Mouse (Mus musculus) lung, embryonic 14.5 days (tissue): ENCODE results near the gene Catsper1. TPM values are rescaled to one million over a fixed set of nuclear protein-coding genes. Genes with fewer than 3 reads are reported as not detected.
"Not testable (repeated sequence)": the region's sequence is repeated elsewhere in the genome, so short reads cannot be mapped to it uniquely, and the experiment has no call there.

Experiments
- ATAC-seq: fragments of 200-750 bp; cut with Nextera tagmentation; 2 replicates; pipeline ENCODE4 v1.8.0; 2017; ENCODE audit warnings: mild to moderate bottlenecking, moderate TSS enrichment, moderate library complexity; ENCODE audit not compliant: insufficient read depth
- DNase-seq: peaks from one replicate; pipeline ENCODE4 v3.0.0-alpha.2; 2015
- H3K27ac ChIP-seq: fragments of 300-500 bp; sonication (generic); 2 replicates; pipeline ENCODE4 v1.5.1; 2014; ENCODE audit warnings: low read depth, mild to moderate bottlenecking, moderate library complexity
- H3K27me3 ChIP-seq: fragments of 300-500 bp; sonication (generic); 2 replicates; pipeline ENCODE4 v1.6.1; 2014; ENCODE audit warnings: low read length, control low read depth; ENCODE audit not compliant: insufficient read depth
- H3K36me3 ChIP-seq: fragments of 300-500 bp; sonication (generic); 2 replicates; pipeline ENCODE4 v1.6.1; 2014; ENCODE audit warnings: control low read depth; ENCODE audit not compliant: insufficient read depth
- H3K4me1 ChIP-seq: fragments of 300-500 bp; sonication (generic); 2 replicates; pipeline ENCODE4 v1.6.1; 2014; ENCODE audit warnings: antibody characterized with exemption, control low read depth; ENCODE audit not compliant: insufficient read depth
- H3K4me2 ChIP-seq: fragments of 300-500 bp; sonication (generic); 2 replicates; pipeline ENCODE4 v1.6.1; 2014; ENCODE audit warnings: mild to moderate bottlenecking
- H3K4me3 ChIP-seq: fragments of 300-500 bp; sonication (generic); 2 replicates; pipeline ENCODE4 v1.5.1; 2014; ENCODE audit warnings: low read depth, low read length
- H3K9ac ChIP-seq: fragments of 300-500 bp; sonication (generic); 2 replicates; pipeline ENCODE4 v1.6.1; 2014
- H3K9me3 ChIP-seq: fragments of 300-500 bp; sonication (generic); 2 replicates; pipeline ENCODE4 v1.6.1; 2016; ENCODE audit warnings: low read depth, low read length, control low read depth
- CTCF ChIP-seq: IDR thresholded peaks from 2 replicates; pipeline ENCODE4 v1.5.1; 2016; ENCODE audit warnings: antibody characterized with exemption, low read depth
- WGBS: fragments of 180-500 bp; shearing (Covaris S2); extraction: QIAGEN DNeasy Blood & Tissue Kit; methylation state at CpG from one replicate; pipeline ENCODE4 v1.1.7; 2014; 5-methylcytosine and 5-hydroxymethylcytosine counted together
- polyA plus RNA-seq: library from polyadenylated mRNA; unstranded; fragments of >200 nt; fragmentation: Nextera tagmentation; extraction: Ambion mirVana; gene quantifications from 2 replicates; pipeline ENCODE4 v1.2.1, GENCODE M21; 2014

Catsper1 gene
- polyA plus RNA-seq, 1 experiment from 2014 or later = not detected

DNA sequence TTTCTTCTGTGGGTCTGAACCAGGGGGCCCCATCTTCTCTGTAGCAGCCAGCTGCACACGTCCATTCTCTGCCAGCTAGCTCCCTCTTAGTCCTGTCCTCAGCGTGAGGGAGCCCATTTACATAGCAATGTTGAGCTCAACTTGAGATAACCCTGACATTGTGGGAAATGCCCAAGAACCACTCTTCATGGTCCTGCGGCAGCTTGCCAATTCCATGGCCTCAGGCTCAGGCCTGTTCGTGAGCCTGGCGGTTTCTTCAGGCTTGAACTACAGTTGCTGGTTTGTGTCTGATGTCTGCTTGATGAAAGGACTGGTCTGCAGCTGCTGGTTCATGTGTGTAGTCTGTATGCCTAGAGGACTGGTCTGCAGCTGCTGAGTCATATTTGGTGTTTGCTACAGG lies 800 bp upstream of the Catsper1 start:
- H3K9ac ChIP-seq = no peak overlapping the region
- WGBS = 58% methylated on average over 5 of the region's 5 CpGs

GRCm38 (mm10) chr19:5337975-5338374 lies 2.4 kb downstream of the Catsper1 start:
- Histone ChIP-seq H3K4me3 (no peak overlapping the region), H3K36me3 (no peaks in the 10 kb centered on the region), H3K9me3 (no peaks in the 10 kb centered on the region), H3K27ac (no peak overlapping the region), H3K9ac (no peak overlapping the region), H3K4me2 (no peak overlapping the region), H3K27me3 (no peaks in the 10 kb centered on the region), H3K4me1 (no peaks in the 10 kb centered on the region)
- DNase-seq (peak; percentile 87), ATAC-seq (no peak)
- WGBS = 20% methylated on average over 5 of the region's 5 CpGs
- peak; percentile 90 for TF ChIP-seq CTCF

More for the DNA sequence above, 800 bp upstream of the Catsper1 start:
- H3K4me2 ChIP-seq = no peak overlapping the region
- no peaks in the 10 kb centered on the region for H3K9me3 ChIP-seq
- no peak overlapping the region for H3K4me3 ChIP-seq
- no peak overlapping the region for H3K27ac ChIP-seq
- H3K4me1 ChIP-seq = no peaks in the 10 kb centered on the region
- ATAC-seq (no peak), DNase-seq (no peak)
- TF ChIP-seq CTCF = no peak
- H3K27me3 ChIP-seq = no peaks in the 10 kb centered on the region
- no peaks in the 10 kb centered on the region for H3K36me3 ChIP-seq

DNA sequence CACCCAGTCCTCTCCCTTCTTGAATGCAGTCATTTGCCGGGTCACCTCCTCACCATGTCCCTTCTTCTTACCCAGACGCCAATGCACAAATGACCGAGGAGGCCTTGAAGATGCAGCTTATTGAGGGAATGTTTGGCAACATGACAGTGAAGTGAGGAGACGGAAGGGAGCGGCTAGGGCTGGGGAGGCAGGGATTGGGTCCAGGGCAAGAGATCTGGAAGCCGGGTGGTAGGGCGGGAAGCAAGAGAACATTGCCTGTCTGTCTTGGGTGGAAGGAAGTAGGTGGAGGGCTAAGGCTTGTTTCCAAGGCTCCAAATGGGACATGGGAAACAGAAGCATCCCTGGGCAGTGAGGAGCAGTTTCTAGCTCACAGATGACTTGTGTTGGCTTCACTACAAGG lies 5.8 kb downstream of the Catsper1 start:
- H3K4me1 ChIP-seq = no peaks in the 10 kb centered on the region
- no peaks in the 10 kb centered on the region for H3K36me3 ChIP-seq
- no peak overlapping the region for H3K9ac ChIP-seq
- H3K27me3 ChIP-seq = no peaks in the 10 kb centered on the region
- H3K9me3 ChIP-seq = no peaks in the 10 kb centered on the region
- no peak overlapping the region for H3K4me2 ChIP-seq
- no peak for ATAC-seq
- DNase-seq = no peak
- no peak overlapping the region for H3K4me3 ChIP-seq
- 85% methylated on average over 7 of the region's 7 CpGs for WGBS
- TF ChIP-seq CTCF = no peak
- no peak overlapping the region for H3K27ac ChIP-seq

GRCm38 (mm10) chr19:5345297-5346131 lies 10.0 kb downstream of the Catsper1 start:
- no peaks in the 10 kb centered on the region for H3K4me1 ChIP-seq
- no peak for TF ChIP-seq CTCF
- no peak overlapping the region for H3K9ac ChIP-seq
- no peaks in the 10 kb centered on the region for H3K27me3 ChIP-seq
- no peaks in the 10 kb centered on the region for H3K36me3 ChIP-seq
- no peak overlapping the region for H3K27ac ChIP-seq
- H3K9me3 ChIP-seq = no peaks in the 10 kb centered on the region
- ATAC-seq = peak; percentile 41; the same call in 1 of the 2 replicates
- no peak overlapping the region for H3K4me2 ChIP-seq
- 75% methylated on average over 6 of the region's 6 CpGs for WGBS
- no peak for DNase-seq
- no peak overlapping the region for H3K4me3 ChIP-seq

DNA sequence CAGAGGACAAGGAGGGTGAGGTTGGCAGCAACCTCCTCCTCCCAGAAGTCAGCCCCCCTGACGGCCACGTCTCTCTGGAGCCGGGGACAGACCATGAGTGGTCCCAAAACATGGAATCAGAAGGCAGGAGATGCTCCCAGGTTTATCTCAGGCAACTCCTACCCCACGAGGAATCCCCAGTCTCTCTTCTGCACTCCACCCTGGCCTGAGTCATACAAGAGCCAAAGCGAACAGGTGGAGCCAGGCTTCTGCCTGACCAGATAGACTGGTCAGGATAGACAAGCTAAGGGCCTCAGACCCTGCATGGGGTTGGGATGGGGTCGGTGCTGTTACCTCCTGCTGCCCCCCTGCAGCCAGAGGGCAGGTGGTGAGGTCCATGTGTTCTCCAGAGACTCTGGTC lies 12.5 kb downstream of the Catsper1 start:
- ATAC-seq (no peak), DNase-seq (no peak)
- no peaks in the 10 kb centered on the region for H3K9me3 ChIP-seq
- no peak overlapping the region for H3K9ac ChIP-seq
- no peak overlapping the region for H3K4me2 ChIP-seq
- TF ChIP-seq CTCF = no peak
- H3K4me3 ChIP-seq = no peak overlapping the region
- no peaks in the 10 kb centered on the region for H3K4me1 ChIP-seq
- 80% methylated on average over 6 of the region's 6 CpGs for WGBS
- H3K27ac ChIP-seq = no peak overlapping the region
- H3K27me3 ChIP-seq = no peaks in the 10 kb centered on the region
- no peaks in the 10 kb centered on the region for H3K36me3 ChIP-seq

GRCm38 (mm10) chr19:5348526-5349501 lies 13.3 kb downstream of the Catsper1 start:
- WGBS = 4% methylated on average over 34 of the region's 34 CpGs
- Histone ChIP-seq H3K27ac (no peak overlapping the region), H3K36me3 (no peaks in the 10 kb centered on the region), H3K9me3 (no peaks in the 10 kb centered on the region), H3K9ac (peak overlapping the region; percentile 42), H3K27me3 (no peaks in the 10 kb centered on the region), H3K4me3 (peak overlapping the region; percentile 27), H3K4me1 (no peaks in the 10 kb centered on the region), H3K4me2 (peak overlapping the region; percentile 64)
- DNase-seq (peak; percentile 57), ATAC-seq (no peak)
- TF ChIP-seq CTCF = peak; percentile 52

GRCm38 (mm10) chr19:5349502-5349873 lies 13.9 kb downstream of the Catsper1 start, which contains the start of gene Cst6:
TSS of gene Cst6 (minus strand) at chr19:5349574.
- 55% methylated on average over 6 of the region's 6 CpGs for WGBS
- peak within 1 kb of the TSS; percentile 64 for H3K4me2 ChIP-seq
- not testable (repeated sequence) for H3K36me3 ChIP-seq, H3K27ac ChIP-seq, H3K4me1 ChIP-seq, H3K9me3 ChIP-seq, DNase-seq, H3K27me3 ChIP-seq, ATAC-seq
- H3K9ac ChIP-seq = peak within 1 kb of the TSS; percentile 42
- peak within 1 kb of the TSS; percentile 27 for H3K4me3 ChIP-seq
